Mouse (Mus musculus) brain, embryonic 14.5 days (tissue): Measurements from ENCODE around the gene Grk3.

ENCODE experiments used
- CTCF ChIP-seq: fragments of 200-500 bp; IDR thresholded peaks from 2 replicates; pipeline ENCODE4 v1.5.1; 2012; ENCODE audit warnings: inconsistent platforms, mild to moderate bottlenecking, moderate library complexity, borderline replicate concordance; ENCODE audit not compliant: insufficient read depth, insufficient read length; ENCODE audit errors: extremely low read depth
- POLR2A ChIP-seq: fragments of 200-500 bp; IDR thresholded peaks from 2 replicates; pipeline ENCODE4 v1.6.1; 2012; ENCODE audit warnings: mild to moderate bottlenecking, inconsistent platforms, borderline replicate concordance; ENCODE audit not compliant: poor library complexity, insufficient read depth, insufficient read length, severe bottlenecking; ENCODE audit errors: extremely low read depth

DNA sequence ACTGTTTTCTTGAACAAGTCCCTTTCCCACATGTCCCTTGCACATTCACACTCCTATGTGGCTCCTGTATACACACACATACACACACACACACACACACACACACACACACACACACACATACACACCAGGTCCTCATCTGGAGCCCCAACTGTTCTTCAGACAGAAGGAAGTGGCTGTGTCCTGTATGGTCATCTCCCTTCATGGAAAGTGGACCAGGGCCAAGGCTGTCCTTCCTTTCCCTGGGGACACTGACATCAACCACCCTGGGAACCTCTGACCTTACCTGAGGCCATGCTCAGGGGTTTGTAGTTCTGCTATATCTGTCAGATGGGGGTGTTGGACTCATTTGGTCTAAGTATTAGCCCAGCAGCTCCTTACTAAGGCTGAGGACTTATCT lies 123.2 kb downstream of the Grk3 start:
- TF ChIP-seq POLR2A: no peak
- no peak for TF ChIP-seq CTCF
